Mouse (Mus musculus) neural tube, embryonic 11.5 days (tissue): ENCODE measurements around the gene Lcn6. TPM values are rescaled to one million over a fixed set of nuclear protein-coding genes. Genes with fewer than 3 reads are reported as not detected.
"Not testable (repeated sequence)": the region's sequence is repeated elsewhere in the genome, so short reads cannot be mapped to it uniquely, and the experiment has no call there.

Source experiments
- ATAC-seq: fragments of 200-750 bp; cut with Nextera tagmentation; 2 replicates; pipeline ENCODE4 v1.8.0; 2017; ENCODE audit warnings: moderate number of reproducible peaks, mild to moderate bottlenecking, moderate TSS enrichment, moderate library complexity; ENCODE audit not compliant: insufficient read depth, low FRiP score, low TSS enrichment
- DNase-seq: peaks from one replicate; pipeline ENCODE4 v3.0.0-alpha.2; 2015; ENCODE audit warnings: low spot score
- H3K27ac ChIP-seq: fragments of 300-500 bp; sonication (generic); 2 replicates; pipeline ENCODE4 v1.5.1; 2014; ENCODE audit warnings: low read depth, mild to moderate bottlenecking, low read length
- H3K27me3 ChIP-seq: fragments of 300-500 bp; sonication (generic); 2 replicates; pipeline ENCODE4 v1.6.1; 2014; ENCODE audit warnings: mild to moderate bottlenecking, low read length, mixed read lengths; ENCODE audit not compliant: control insufficient read depth, insufficient read depth
- H3K36me3 ChIP-seq: fragments of 300-500 bp; sonication (generic); 2 replicates; pipeline ENCODE4 v1.6.1; 2014; ENCODE audit warnings: mild to moderate bottlenecking, low read length, moderate library complexity, mixed read lengths; ENCODE audit not compliant: control insufficient read depth, insufficient read depth
- H3K4me1 ChIP-seq: fragments of 300-500 bp; sonication (generic); 2 replicates; pipeline ENCODE4 v1.6.1; 2014; ENCODE audit warnings: low read length, mixed read lengths; ENCODE audit not compliant: control insufficient read depth, insufficient read depth
- H3K4me2 ChIP-seq: fragments of 300-500 bp; sonication (generic); 2 replicates; pipeline ENCODE4 v1.6.1; 2014; ENCODE audit warnings: low read depth, mild to moderate bottlenecking, moderate library complexity
- H3K4me3 ChIP-seq: fragments of 300-500 bp; sonication (generic); 2 replicates; pipeline ENCODE4 v1.5.1; 2014; ENCODE audit warnings: low read depth, low read length
- H3K9ac ChIP-seq: fragments of 300-500 bp; sonication (generic); 2 replicates; pipeline ENCODE4 v1.6.1; 2014; ENCODE audit warnings: mild to moderate bottlenecking, low read length
- H3K9me3 ChIP-seq: fragments of 300-500 bp; sonication (generic); 2 replicates; pipeline ENCODE4 v1.6.1; 2016; ENCODE audit warnings: low read length; ENCODE audit not compliant: control insufficient read depth
- whole genome bisulfite sequencing: fragments of 180-500 bp; shearing (Covaris S2); extraction: QIAGEN DNeasy Blood & Tissue Kit; methylation state at CpG from one replicate; pipeline ENCODE4 v1.1.7; 2014; 5-methylcytosine and 5-hydroxymethylcytosine counted together
- polyA plus RNA-seq: library from polyadenylated mRNA; unstranded; fragments of >200 nt; fragmentation: Nextera tagmentation; extraction: Ambion mirVana; gene quantifications from 2 replicates; pipeline ENCODE4 v1.2.1, GENCODE M21; 2014

Gene Lcn6
- polyA plus RNA-seq, 1 experiment from 2014 or later = not detected

- no peak overlapping the region for H3K9ac ChIP-seq
- H3K4me2 ChIP-seq = no peak overlapping the region
- H3K9me3 ChIP-seq = no peaks in the 10 kb centered on the region
- H3K36me3 ChIP-seq = no peaks in the 10 kb centered on the region
- no peak overlapping the region for H3K27ac ChIP-seq
- no peak overlapping the region for H3K4me3 ChIP-seq
- no peaks in the 10 kb centered on the region for H3K27me3 ChIP-seq
- DNase-seq (no peak), ATAC-seq (no peak)
- WGBS = 68% methylated on average over 3 of the region's 4 CpGs
- no peaks in the 10 kb centered on the region for H3K4me1 ChIP-seq
Measured at GRCm38 (mm10) chr2:25686941-25687340, 10.4 kb downstream of the Lcn6 start.

GRCm38 (mm10) chr2:25694605-25695004 is 18.0 kb downstream of the Lcn6 start:
- DNase-seq (peak; percentile 68), ATAC-seq (no peak)
- Histone ChIP-seq H3K4me2 (no peak overlapping the region), H3K4me1 (no peaks in the 10 kb centered on the region), H3K4me3 (no peak overlapping the region), H3K27me3 (no peaks in the 10 kb centered on the region), H3K9ac (no peak overlapping the region), H3K9me3 (no peaks in the 10 kb centered on the region), H3K27ac (no peak overlapping the region), H3K36me3 (no peaks in the 10 kb centered on the region)

GRCm38 (mm10) chr2:25696951-25697350 is 20.4 kb downstream of the Lcn6 start:
- Histone ChIP-seq H3K9ac (no peak overlapping the region), H3K36me3 (no peaks in the 10 kb centered on the region), H3K4me3 (no peak overlapping the region), H3K27me3 (no peaks in the 10 kb centered on the region), H3K9me3 (no peaks in the 10 kb centered on the region), H3K4me1 (no peaks in the 10 kb centered on the region), H3K27ac (no peak overlapping the region), H3K4me2 (no peak overlapping the region)
- ATAC-seq (no peak), DNase-seq (no peak)
- 71% methylated on average over 4 of the region's 4 CpGs for WGBS

GRCm38 (mm10) chr2:25698696-25699095 is 22.1 kb downstream of the Lcn6 start:
- DNase-seq = no peak
- H3K4me3 ChIP-seq = no peak overlapping the region
- ATAC-seq = no peak

GRCm38 (mm10) chr2:25699743-25700142 is 23.2 kb downstream of the Lcn6 start, which contains the start of gene Obp2a:
Obp2a (plus strand) TSS chr2:25700043.
- not testable (repeated sequence) for H3K27me3 ChIP-seq, H3K4me1 ChIP-seq, DNase-seq, ATAC-seq, H3K9ac ChIP-seq, H3K36me3 ChIP-seq, H3K4me2 ChIP-seq, H3K4me3 ChIP-seq, H3K27ac ChIP-seq, H3K9me3 ChIP-seq
- whole genome bisulfite sequencing = 83% methylated on average over 3 of the region's 3 CpGs

More at GRCm38 (mm10) chr2:25698696-25699095, 22.1 kb downstream of the Lcn6 start:
- Histone ChIP-seq H3K9me3 (no peaks in the 10 kb centered on the region), H3K9ac (no peak overlapping the region), H3K27me3 (no peaks in the 10 kb centered on the region), H3K4me1 (no peaks in the 10 kb centered on the region), H3K27ac (no peak overlapping the region), H3K4me2 (no peak overlapping the region), H3K36me3 (no peaks in the 10 kb centered on the region)
- WGBS = 81% methylated on average over 2 of the region's 2 CpGs

GRCm38 (mm10) chr2:25701001-25701400 is 24.4 kb downstream of the Lcn6 start:
- H3K4me2 ChIP-seq = no peak overlapping the region
- DNase-seq (no peak), ATAC-seq (no peak)
- H3K27ac ChIP-seq = no peak overlapping the region
- no peak overlapping the region for H3K4me3 ChIP-seq
- no peak overlapping the region for H3K9ac ChIP-seq
- no peaks in the 10 kb centered on the region for H3K9me3 ChIP-seq
- H3K36me3 ChIP-seq = no peaks in the 10 kb centered on the region
- no peaks in the 10 kb centered on the region for H3K27me3 ChIP-seq
- H3K4me1 ChIP-seq = no peaks in the 10 kb centered on the region
- WGBS = 79% methylated on average over 5 of the region's 5 CpGs

GRCm38 (mm10) chr2:25703706-25704105 is 27.1 kb downstream of the Lcn6 start:
- Histone ChIP-seq H3K4me1 (0 out of 2 replicates have a peak, but pooled peaks cover 3% of the 10 kb centered on the region), H3K9ac (no peak overlapping the region), H3K27ac (no peak overlapping the region), H3K9me3 (no peaks in the 10 kb centered on the region), H3K4me2 (no peak overlapping the region), H3K4me3 (no peak overlapping the region), H3K36me3 (no peaks in the 10 kb centered on the region), H3K27me3 (no peaks in the 10 kb centered on the region)
- DNase-seq (no peak), ATAC-seq (no peak)
- 85% methylated on average over 4 of the region's 4 CpGs for WGBS

- H3K36me3 ChIP-seq = no peaks in the 10 kb centered on the region
- peak within 1 kb of the TSS; percentile 55 for H3K4me3 ChIP-seq
- peak within 1 kb of the TSS; percentile 88 for H3K4me2 ChIP-seq
- H3K9me3 ChIP-seq = no peaks in the 10 kb centered on the region
- peak; percentile 88 for ATAC-seq
- no peaks in the 10 kb centered on the region for H3K27me3 ChIP-seq
- WGBS = under 1% methylated on average over 75 of the region's 78 CpGs
- H3K27ac ChIP-seq = peak within 1 kb of the TSS; percentile 73
- DNase-seq = peak; percentile 90
- 0 out of 2 replicates have a peak, but pooled peaks cover 3% of the 10 kb centered on the region for H3K4me1 ChIP-seq
- H3K9ac ChIP-seq = peak within 1 kb of the TSS; percentile 75
Measured at GRCm38 (mm10) chr2:25706643-25707481, 30.3 kb downstream of the Lcn6 start, which contains the start of gene Bmyc. Bmyc (plus strand) TSS chr2:25706739.

GRCm38 (mm10) chr2:25708121-25708520 is 31.5 kb downstream of the Lcn6 start:
- no peak for ATAC-seq
- H3K9ac ChIP-seq = no peak overlapping the region
- no peak overlapping the region for H3K4me2 ChIP-seq

More at GRCm38 (mm10) chr2:25708121-25708520, 31.5 kb downstream of the Lcn6 start:
- peak; percentile 39 for DNase-seq
- no peak overlapping the region for H3K27ac ChIP-seq
- no peaks in the 10 kb centered on the region for H3K36me3 ChIP-seq
- 0 out of 2 replicates have a peak, but pooled peaks cover 3% of the 10 kb centered on the region for H3K4me1 ChIP-seq
- H3K27me3 ChIP-seq = no peaks in the 10 kb centered on the region
- no peaks in the 10 kb centered on the region for H3K9me3 ChIP-seq
- no peak overlapping the region for H3K4me3 ChIP-seq
- 81% methylated on average over 2 of the region's 2 CpGs for WGBS
